Comparison of ENCODE assay signal across 8 mouse cellular contexts in the genomic region with DNA sequence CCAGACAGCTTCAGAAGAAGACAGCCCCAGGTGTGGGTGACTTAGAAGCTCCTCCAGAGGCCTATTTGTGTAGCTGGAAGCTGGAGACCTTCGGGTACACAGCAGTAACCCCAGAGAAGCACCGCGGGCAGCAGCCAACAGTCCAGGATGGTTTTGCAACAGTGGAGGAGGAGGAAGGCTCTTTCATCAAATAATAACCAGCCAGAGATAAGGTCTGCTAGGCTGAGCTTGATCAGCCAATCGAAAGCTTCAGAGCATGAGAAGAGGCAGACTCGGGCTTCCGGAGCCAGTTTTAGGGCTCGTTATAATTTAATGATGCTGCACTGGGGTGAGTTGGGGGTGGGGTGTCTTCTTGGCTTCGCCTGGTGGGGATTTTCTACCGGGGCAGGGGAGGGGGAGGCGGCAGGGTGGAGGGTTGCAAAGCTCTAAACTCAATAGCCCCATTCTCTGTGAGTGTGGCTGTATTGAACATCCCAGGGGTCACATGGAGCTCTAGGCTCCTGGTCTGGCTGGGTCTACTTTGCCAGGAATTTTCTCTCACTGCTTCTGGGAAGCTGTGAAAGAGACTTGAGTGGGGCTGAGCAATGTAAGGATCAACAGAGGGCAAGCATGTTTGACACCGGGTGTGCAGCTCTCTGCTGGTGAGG. TPM values are rescaled to one million over a fixed set of nuclear protein-coding genes. Genes with fewer than 3 reads are reported as not detected.
DNase-seq lines count a peak whose midpoint lies in the region; ATAC-seq and TF ChIP-seq lines count a peak whose summit lies in the region.

A gene (minus strand): TSS at position 167 of the 647 bp plus-strand sequence.

- peaks cover 32% of the 10 kb centered on the region for H3K27me3 ChIP-seq in Patski
- H3K27me3 ChIP-seq in heart, embryonic 10.5 days (ENCODE audit: insufficient read depth, poor library complexity, severe bottlenecking) = no peaks in the 10 kb centered on the region
- H3K27me3 ChIP-seq in lung, embryonic 15.5 days = no peaks in the 10 kb centered on the region

- peaks cover 21% of the 10 kb centered on the region for H3K4me1 ChIP-seq in heart, embryonic 10.5 days
- H3K4me1 ChIP-seq in lung, embryonic 15.5 days = peaks cover 13% of the 10 kb centered on the region; the same call in 1 of the 2 replicates

- in situ Hi-C loops in Patski (cut with MboI; ENCODE audit: low pct_unique_long_range_greater_than_20kb) = no loop called here

- no peak for ATAC-seq in Patski
- ATAC-seq in common myeloid progenitor, adult 5-6 weeks (replicated peaks; ENCODE audit: low read depth, poor library complexity, severe bottlenecking) = no peak
- no peak for ATAC-seq in lung, embryonic 15.5 days (ENCODE audit: borderline replicate concordance, extremely low read depth, low FRiP score, low TSS enrichment)

- TF ChIP-seq CTCF in Patski (IDR thresholded peaks at IDR 0.05) = no peak

- no peaks in the 10 kb centered on the region for H3K9me3 ChIP-seq in heart, embryonic 10.5 days
- no peaks in the 10 kb centered on the region for H3K9me3 ChIP-seq in lung, embryonic 15.5 days

- CTCF ChIA-PET in Patski (lab: Charles Lee) = interaction anchor here (0.9 to 1.1 kb wide), 2 partner anchors 14 to 26 kb away, joined by 3 read pairs; no protein-coding TSS in a partner anchor

- WGBS in heart, embryonic 10.5 days = 71% methylated on average over 11 of the region's 11 CpGs
- WGBS in lung, embryonic 15.5 days = 47% methylated on average over 11 of the region's 11 CpGs

- H3K9ac ChIP-seq in lung, embryonic 15.5 days = no peak within 1 kb of the TSS

- H3K4me3 ChIP-seq in heart, embryonic 10.5 days = no peak within 1 kb of the TSS
- H3K4me3 ChIP-seq in lung, embryonic 15.5 days = no peak within 1 kb of the TSS

- no peak within 1 kb of the TSS for H3K4me2 ChIP-seq in lung, embryonic 15.5 days

- POLR2A ChIA-PET in Patski (lab: Charles Lee) = no interaction called here

- no peak within 1 kb of the TSS for H3K27ac ChIP-seq in heart, embryonic 10.5 days
- no peak within 1 kb of the TSS for H3K27ac ChIP-seq in lung, embryonic 15.5 days

- no peaks in the 10 kb centered on the region for H3K36me3 ChIP-seq in heart, embryonic 10.5 days
- no peaks in the 10 kb centered on the region for H3K36me3 ChIP-seq in lung, embryonic 15.5 days

- DNase-seq in Patski (ENCODE audit: low read depth, low spot score) = no peak
- DNase-seq in heart, embryonic 10.5 days (ENCODE audit: low spot score) = no peak
- DNase-seq in layer of hippocampus, adult 8-10 months (ENCODE audit: low spot score in 2 of 2) = no peak
- DNase-seq in frontal cortex, postnatal 36 days (ENCODE audit: low spot score in 2 of 2) = no peak
- DNase-seq in c-Kit-positive CD71-positive TER-119-positive erythroid progenitor cells, embryonic 14.5 days (ENCODE audit: low spot score) = no peak
- no peak for DNase-seq in right cerebral cortex, adult 18-20 months

RNA-seq across cellular contexts. Expression of the gene that starts here (rescaled TPM):
- 13.3 TPM for polyA plus RNA-seq in Patski (2021)
- total RNA-seq in common myeloid progenitor, adult 5-6 weeks (2017) = 14.8 and 18.0 TPM in 2 replicates
- polyA plus RNA-seq in heart, embryonic 10.5 days (2016; fragmentation: Nextera tagmentation; extraction: Ambion mirVana) = 12.8 and 14.9 TPM in 2 replicates
- total RNA-seq in layer of hippocampus, adult 8-10 months (2022) = 10 to 100 TPM; 47.2 to 72.0 (median 60.2) TPM
- 28.7 and 29.2 TPM in 2 replicates for polyA plus RNA-seq in lung, embryonic 15.5 days (2015; fragmentation: Nextera tagmentation; extraction: Ambion mirVana)
